Mouse (Mus musculus) lung, postnatal 10 days (tissue): ENCODE data around the gene Olfr735.

Source experiments
- DNase-seq: peaks from one replicate; pipeline ENCODE4 v3.0.0; 2021

Olfr735 gene

GRCm38 (mm10) chr14:50348796-50349195 lies at the start of gene Olfr735:
Olfr735 (minus strand) TSS chr14:50348872.
- DNase-seq, result no peak

- no peak for DNase-seq
Measured at GRCm38 (mm10) chr14:50380863-50381262, 32.2 kb upstream of the Olfr735 start, which contains the start of gene Olfr736. Olfr736 (plus strand) TSS chr14:50381163.

- no peak for DNase-seq
Measured at GRCm38 (mm10) chr14:50363561-50363960, 14.9 kb upstream of the Olfr735 start.

GRCm38 (mm10) chr14:50360480-50360879 lies 11.8 kb upstream of the Olfr735 start:
- no peak for DNase-seq

- DNase-seq, result no peak
Measured at GRCm38 (mm10) chr14:50357593-50357992, 8.9 kb upstream of the Olfr735 start, which contains the start of gene Tlr11. Tlr11 (plus strand) TSS chr14:50357914.

GRCm38 (mm10) chr14:50356725-50357124 lies 8.1 kb upstream of the Olfr735 start:
- no peak for DNase-seq

GRCm38 (mm10) chr14:50352438-50352837 lies 3.8 kb upstream of the Olfr735 start:
- no peak for DNase-seq

GRCm38 (mm10) chr14:50326661-50327060 lies 22.0 kb downstream of the Olfr735 start, which contains the start of gene Olfr734:
Olfr734 (minus strand) TSS chr14:50326761.
- no peak for DNase-seq

- no peak for DNase-seq
Measured at GRCm38 (mm10) chr14:50301422-50301821, 47.2 kb downstream of the Olfr735 start, which contains the start of gene Olfr733. Olfr733 (minus strand) TSS chr14:50301522.
